Mouse (Mus musculus): ENCODE measurements at regions not wholly inside any gene's neighbourhood (a gene's known extent, or its start where the extent isn't known, plus 50 kb on each side); places are given as distances from the start of the nearest gene placed in this dataset.

DNA sequence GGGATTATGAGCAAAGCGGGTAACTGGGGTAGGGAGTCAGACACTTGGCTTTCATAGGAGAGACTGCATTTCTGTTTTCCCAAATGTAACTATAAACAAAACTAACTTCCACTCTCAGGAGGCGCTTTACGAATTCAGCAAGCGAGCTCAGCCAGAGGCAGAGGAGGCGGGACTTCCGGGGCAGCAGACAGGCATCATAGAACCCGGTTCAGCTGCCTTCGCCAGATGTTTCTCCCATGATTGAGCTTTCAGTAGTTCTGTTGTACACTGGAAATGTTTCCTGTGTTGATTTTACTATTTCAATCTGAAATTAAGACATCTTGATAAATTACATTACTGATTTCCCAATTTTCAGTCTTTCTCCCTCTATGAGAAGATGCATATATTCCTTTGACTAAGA lies 92.9 kb downstream of the Zfp365 start:
- ATAC-seq (replicated peaks; ENCODE audit: low FRiP score, low TSS enrichment, poor library complexity, severe bottlenecking) = no peak

DNA sequence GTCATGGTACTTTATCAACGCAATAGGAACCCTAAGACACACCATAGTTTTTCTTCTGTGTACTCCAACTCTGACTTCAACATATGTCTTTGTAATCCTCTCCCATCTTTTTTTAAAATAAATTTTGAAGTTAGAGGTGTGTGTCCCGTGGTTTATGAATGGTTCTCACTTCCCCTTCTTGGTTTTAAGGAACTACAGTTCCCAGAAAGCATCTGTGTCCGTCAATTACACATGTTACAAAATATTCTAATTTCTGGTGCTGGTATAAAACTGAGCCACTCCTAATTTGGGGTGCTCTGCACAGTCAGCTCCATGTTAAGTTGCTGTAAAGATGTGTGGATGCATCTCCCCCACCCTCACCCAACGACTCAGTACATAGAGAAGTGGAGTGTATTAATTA lies 98.6 kb downstream of the Zfp365 start:
- no peak for ATAC-seq (replicated peaks; ENCODE audit: low FRiP score, low TSS enrichment, poor library complexity, severe bottlenecking)

- ATAC-seq (replicated peaks; ENCODE audit: low FRiP score, low TSS enrichment, poor library complexity, severe bottlenecking) = no peak
Measured at GRCm38 (mm10) chr10:67805131-67805530, 107.3 kb downstream of the Zfp365 start.

DNA sequence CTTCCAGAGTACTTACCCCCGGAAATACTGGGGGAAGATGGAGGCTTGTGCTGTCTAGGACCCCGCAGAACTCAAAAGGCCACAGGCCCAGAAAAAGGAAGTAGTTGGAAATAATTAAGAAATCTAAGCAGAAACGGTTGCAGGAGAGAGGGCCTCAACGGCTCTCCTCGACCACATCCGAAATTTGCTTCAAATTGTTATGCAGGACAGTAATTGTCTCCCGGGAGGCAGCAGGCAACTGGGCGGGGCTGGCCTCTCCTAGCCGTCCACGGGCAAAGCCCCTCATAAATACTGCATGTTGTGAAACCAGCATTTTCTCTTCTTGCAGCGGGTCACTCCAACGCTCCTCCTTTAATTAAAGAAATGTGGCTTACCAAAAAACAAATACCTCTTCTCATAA lies 107.8 kb downstream of the Zfp365 start:
- no peak for ATAC-seq (replicated peaks; ENCODE audit: low FRiP score, low TSS enrichment, poor library complexity, severe bottlenecking)

DNA sequence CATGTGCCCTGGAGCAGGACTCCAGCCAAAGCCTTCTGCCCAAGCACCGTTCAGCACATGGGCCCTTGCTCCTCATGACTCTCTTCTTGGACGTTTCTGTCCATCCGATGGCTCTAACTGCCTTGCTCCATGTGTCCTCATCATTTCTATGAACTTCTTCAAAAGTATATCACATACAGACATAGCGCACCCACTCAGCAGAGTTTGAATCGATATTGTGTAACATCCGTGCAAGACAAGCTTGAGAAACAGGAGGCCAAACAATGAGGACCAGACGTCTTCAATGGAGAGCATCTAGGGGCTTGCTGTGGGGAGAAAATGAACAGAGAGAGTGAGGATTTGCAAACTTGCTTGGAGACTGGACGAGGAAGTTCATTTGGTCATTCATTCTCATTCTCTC lies 110.3 kb downstream of the Zfp365 start:
- ATAC-seq (replicated peaks; ENCODE audit: low FRiP score, low TSS enrichment, poor library complexity, severe bottlenecking) = no peak

DNA sequence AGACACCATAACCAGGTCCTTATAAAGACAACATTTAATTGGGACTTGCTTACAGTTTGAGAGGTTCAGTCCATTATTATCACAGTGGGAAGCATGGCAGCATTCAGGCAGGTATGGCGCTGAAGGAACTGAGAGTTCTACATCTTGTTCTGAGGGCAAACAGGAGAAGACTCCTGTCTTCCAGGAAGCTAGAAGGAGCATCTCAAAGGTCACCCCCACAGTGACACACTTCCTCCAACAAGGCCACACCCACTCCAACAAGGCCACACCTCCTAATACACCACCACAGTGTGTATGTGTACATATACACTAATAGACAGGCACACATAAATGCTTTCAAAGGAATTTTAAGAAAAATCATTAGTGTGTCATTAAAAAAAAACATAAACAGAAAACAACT lies 110.8 kb downstream of the Zfp365 start:
- no peak for ATAC-seq (replicated peaks; ENCODE audit: low FRiP score, low TSS enrichment, poor library complexity, severe bottlenecking)

- ATAC-seq (replicated peaks; ENCODE audit: low FRiP score, low TSS enrichment, poor library complexity, severe bottlenecking) = no peak
Measured at GRCm38 (mm10) chr10:67798991-67799390, 113.5 kb downstream of the Zfp365 start.

DNA sequence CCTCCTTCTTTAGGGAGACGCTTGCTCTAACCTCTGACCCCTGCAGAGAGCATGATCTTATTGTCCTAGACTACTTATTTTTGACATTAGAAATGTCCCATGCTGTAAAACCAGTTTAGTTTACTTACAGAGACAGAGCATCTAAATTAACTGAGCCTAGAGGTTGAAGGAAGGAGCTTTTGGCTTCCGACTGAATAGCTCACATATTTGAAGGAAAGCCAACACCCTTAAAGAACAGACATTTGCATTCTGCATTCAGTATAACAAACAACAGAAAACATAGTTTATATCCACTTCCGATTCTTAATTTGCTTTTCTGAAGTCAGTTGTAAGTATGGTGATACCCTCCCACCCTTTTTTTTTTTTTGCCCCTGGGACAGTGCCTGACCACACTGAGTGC lies 119.3 kb downstream of the Zfp365 start:
- no peak for ATAC-seq (replicated peaks; ENCODE audit: low FRiP score, low TSS enrichment, poor library complexity, severe bottlenecking)

DNA sequence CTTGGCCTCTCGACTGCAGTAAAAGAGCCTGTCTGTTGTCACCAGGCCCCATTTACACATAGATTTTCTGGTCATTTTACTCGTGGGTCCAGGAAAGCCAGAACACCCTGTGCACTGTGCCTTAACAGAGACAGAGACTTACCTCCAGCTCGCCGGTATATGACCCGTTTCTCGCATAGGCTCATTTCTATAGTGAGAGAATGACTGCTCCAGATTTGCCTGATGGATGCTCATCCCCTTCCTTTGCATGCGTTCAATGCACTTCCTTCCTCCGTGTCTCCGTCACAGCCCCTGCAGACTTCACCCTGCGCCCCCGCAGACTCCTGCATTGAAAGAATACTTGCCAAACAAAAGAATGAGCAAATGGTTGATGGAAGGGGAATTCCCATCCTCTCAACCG lies 122.8 kb downstream of the Zfp365 start:
- ATAC-seq (replicated peaks; ENCODE audit: low FRiP score, low TSS enrichment, poor library complexity, severe bottlenecking) = no peak

- ATAC-seq (replicated peaks; ENCODE audit: low FRiP score, low TSS enrichment, poor library complexity, severe bottlenecking) = no peak
Measured at GRCm38 (mm10) chr10:67788116-67788515, 124.3 kb downstream of the Zfp365 start.

DNA sequence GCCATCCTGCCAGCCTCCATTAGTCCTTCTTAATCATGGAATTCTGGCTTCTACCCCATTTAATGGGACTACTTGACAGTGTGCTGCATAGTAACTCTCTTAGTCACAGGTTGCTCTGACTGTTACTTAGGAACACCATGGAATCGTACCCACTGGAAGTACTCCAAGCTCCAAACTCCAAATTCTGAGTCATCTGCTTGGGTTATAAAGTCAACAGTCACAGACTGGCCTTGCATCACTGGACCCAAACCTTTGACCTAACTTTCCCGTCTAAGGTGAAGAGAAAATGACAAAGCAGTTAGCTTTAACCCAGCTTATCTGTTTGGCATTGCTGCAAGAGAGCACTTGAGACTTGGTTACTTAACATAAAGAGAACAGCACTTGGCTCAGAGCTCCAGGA lies 126.9 kb downstream of the Zfp365 start:
- no peak for ATAC-seq (replicated peaks; ENCODE audit: low FRiP score, low TSS enrichment, poor library complexity, severe bottlenecking)

- ATAC-seq (replicated peaks; ENCODE audit: low FRiP score, low TSS enrichment, poor library complexity, severe bottlenecking) = no peak
Measured at GRCm38 (mm10) chr10:67778341-67778740, 134.1 kb downstream of the Zfp365 start.

- ATAC-seq (replicated peaks; ENCODE audit: low FRiP score, low TSS enrichment, poor library complexity, severe bottlenecking) = no peak
Measured at GRCm38 (mm10) chr10:67777721-67778120, 134.7 kb downstream of the Zfp365 start.

- ATAC-seq (replicated peaks; ENCODE audit: low FRiP score, low TSS enrichment, poor library complexity, severe bottlenecking) = no peak
Measured at GRCm38 (mm10) chr10:67776851-67777250, 135.6 kb downstream of the Zfp365 start.

- no peak for ATAC-seq (replicated peaks; ENCODE audit: low FRiP score, low TSS enrichment, poor library complexity, severe bottlenecking)
Measured at GRCm38 (mm10) chr10:67771796-67772195, 140.7 kb downstream of the Zfp365 start.

DNA sequence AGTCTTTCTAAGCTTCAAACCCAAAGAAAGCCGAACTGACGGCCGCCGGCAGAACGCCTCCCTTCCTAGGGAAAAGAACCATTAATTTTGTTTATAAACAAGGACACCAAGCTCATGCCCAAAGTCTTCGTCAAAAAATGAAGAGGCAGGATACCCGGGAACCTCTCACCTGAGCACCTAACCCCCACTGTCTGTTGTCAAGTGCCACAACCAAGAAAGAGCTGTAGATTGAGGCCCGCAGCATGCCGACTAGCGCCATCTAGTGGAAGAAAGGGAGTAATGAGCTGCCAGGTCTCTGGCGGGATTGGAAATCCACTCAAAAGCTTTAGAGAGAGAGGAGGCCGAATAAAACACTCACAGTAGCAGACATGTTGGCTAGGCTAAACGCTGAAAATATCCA lies 146.4 kb downstream of the Zfp365 start:
- peak; percentile 61; the same call in 1 of the 2 replicates for ATAC-seq (replicated peaks; ENCODE audit: low FRiP score, low TSS enrichment, poor library complexity, severe bottlenecking)

DNA sequence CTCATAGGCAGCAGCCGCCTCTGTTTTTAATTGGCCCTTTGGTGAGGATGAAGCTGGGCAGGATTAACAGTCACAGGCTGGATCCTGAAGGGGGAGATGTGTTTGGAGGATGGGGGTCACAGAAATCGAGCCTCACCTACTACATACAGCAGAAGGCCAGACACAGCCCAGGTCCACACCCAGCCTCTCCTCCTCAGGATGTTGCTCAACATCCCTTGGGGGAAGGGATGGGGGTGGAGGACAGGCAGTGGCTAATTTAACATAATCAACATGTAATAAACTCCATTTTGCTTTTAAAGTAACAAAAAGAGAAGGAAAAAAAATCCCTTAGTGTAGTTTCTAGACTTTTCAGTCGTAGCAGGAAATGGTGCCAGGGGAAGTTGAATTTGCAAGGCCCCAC lies 152.0 kb downstream of the Zfp365 start:
- ATAC-seq (replicated peaks; ENCODE audit: low FRiP score, low TSS enrichment, poor library complexity, severe bottlenecking) = no peak

DNA sequence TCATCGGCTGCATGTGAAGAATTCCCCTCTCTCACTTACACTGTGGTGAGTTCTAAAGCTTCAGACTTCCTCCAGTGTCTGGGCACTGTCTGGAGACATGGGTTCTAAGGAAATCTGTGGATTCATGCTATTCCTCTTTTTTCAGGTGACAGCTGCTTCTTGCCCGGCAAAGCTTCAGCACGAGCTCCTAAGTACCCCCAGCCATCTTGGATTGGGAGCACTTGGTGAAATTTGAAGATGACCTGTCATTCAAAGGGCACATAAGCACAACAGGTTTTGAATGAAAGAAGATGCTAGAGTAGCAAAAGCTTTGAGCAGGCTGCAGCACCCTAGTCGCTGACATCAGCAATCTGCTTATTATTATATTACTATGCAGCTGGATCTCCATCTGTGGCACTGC lies 164.3 kb downstream of the Zfp365 start:
- ATAC-seq (replicated peaks; ENCODE audit: low FRiP score, low TSS enrichment, poor library complexity, severe bottlenecking) = no peak

DNA sequence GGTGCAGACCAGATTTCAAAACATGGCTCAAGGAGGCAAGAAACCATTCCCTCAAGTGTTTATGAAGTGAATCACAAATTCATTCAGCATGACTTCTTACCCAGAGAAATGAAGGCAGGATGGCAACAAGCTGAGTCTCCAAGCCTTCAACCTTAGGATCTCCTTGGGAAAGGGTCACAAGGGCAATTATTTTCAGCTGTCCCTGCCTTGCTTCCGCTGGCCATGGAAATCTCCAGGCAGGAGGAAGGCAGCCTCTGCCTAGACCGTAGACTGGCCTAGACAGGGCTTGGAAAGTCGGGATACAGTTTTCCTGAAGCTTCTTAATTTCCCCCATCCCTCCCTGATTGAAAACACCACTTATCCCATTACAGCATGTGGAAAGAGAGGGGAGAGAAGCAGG lies 165.0 kb downstream of the Zfp365 start:
- no peak for ATAC-seq (replicated peaks; ENCODE audit: low FRiP score, low TSS enrichment, poor library complexity, severe bottlenecking)

- no peak for ATAC-seq (replicated peaks; ENCODE audit: low FRiP score, low TSS enrichment, poor library complexity, severe bottlenecking)
Measured at GRCm38 (mm10) chr10:67746140-67746539, 166.3 kb downstream of the Zfp365 start.

DNA sequence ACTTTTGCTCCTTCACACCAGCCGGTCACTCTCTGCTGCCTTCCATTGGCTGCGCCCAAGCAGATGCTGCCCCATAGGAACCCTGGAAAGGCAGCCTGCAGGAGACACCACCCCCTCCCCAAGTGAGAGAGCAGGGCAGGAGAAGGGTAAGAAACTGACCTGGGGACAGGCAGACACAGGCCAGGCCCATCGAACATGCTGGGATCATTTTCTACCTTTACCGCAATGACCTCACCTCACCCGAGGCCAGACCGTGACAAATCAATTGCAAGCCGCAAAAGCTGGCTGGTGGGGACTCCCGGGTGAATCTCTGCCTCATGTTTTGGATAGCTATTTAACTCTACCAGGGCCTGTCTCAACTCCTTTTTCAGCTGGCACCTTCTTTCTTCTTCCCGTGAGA lies 168.9 kb downstream of the Zfp365 start:
- no peak for ATAC-seq (replicated peaks; ENCODE audit: low FRiP score, low TSS enrichment, poor library complexity, severe bottlenecking)

- no peak for ATAC-seq (replicated peaks; ENCODE audit: low FRiP score, low TSS enrichment, poor library complexity, severe bottlenecking)
Measured at GRCm38 (mm10) chr10:67742824-67743223, 169.6 kb downstream of the Zfp365 start.

DNA sequence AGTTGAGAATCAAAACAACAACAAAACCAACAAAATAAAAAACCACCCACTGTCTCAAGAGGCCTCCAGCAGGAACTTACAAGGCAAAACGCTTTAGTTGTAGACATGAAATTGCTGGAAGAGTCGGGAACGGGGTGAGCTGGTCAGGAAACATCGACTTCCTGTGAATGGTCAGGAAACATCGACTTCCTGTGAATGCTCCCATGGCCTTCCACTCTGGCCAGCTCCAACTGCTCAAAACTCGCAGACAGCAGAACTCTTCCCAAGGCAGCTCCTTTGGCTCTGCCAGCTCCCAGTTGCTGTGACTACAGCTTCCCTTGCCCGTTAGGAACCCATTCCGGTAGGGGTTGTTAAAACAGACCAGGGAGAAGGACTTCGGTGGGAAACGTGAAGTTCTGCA lies 170.2 kb downstream of the Zfp365 start:
- ATAC-seq (replicated peaks; ENCODE audit: low FRiP score, low TSS enrichment, poor library complexity, severe bottlenecking) = no peak

All from megakaryocyte-erythroid progenitor cell, adult 5-6 weeks (primary cell).